Mouse (Mus musculus) common myeloid progenitor, adult 5-6 weeks (primary cell): ENCODE measurements around the gene Slc24a1. TPM values are rescaled to one million over a fixed set of nuclear protein-coding genes. Genes with fewer than 3 reads are reported as not detected.

ENCODE experiments used
- ATAC-seq: replicated peaks from 2 replicates; pipeline ENCODE4 v1.8.0; 2016; ENCODE audit warnings: low read depth, mild to moderate bottlenecking, moderate TSS enrichment, inconsistent platforms; ENCODE audit not compliant: poor library complexity, severe bottlenecking
- total RNA-seq: library from RNA; stranded (forward); fragments of 200-1000, 187-1606 nt; gene quantifications from 2 replicates; pipeline ENCODE4 v1.2.3, GENCODE M21; 2017

Gene Slc24a1
- total RNA-seq, 1 experiment from 2014 or later = 0.18 TPM

DNA sequence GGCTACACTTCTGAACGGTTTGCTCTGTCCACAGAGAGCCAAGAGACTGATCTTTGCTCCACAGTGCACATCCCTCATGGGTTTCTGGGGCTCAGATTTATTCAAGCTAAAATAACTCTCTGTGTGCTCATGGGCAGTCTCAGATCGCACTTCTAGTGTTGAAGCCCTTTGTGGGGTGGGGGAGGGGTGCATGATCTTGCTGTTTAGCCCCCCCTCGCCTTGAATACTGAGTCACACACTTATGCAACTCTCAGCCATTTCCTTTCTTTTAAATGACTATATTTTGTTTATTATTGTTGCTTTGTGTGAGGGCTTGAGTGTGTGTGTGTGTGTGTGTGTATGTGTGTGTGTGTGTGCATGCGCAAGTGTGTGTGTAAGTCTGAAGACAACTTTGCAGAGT is 12.1 kb downstream of the Slc24a1 start:
- peak; percentile 8; the same call in 1 of the 2 replicates for ATAC-seq

DNA sequence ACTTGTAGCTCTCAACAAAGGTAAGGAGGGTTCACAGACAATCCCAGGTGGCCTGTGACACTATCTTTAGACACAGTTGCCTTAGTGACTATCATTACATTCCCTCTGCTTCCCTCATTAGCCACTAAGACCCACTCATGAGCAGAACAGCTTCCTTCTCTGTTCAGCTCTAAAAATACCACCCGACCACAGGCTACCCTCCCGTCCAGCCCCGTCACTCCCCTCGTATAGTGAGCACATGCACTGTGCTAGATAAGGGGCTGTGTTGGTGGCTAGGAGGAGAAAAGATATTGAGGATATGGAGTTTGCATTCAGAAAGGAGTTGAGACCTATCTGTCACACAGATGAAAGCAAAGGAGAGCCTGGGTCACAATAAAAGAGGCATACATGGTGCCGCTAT is 12.9 kb downstream of the Slc24a1 start:
- ATAC-seq = peak; percentile 85

DNA sequence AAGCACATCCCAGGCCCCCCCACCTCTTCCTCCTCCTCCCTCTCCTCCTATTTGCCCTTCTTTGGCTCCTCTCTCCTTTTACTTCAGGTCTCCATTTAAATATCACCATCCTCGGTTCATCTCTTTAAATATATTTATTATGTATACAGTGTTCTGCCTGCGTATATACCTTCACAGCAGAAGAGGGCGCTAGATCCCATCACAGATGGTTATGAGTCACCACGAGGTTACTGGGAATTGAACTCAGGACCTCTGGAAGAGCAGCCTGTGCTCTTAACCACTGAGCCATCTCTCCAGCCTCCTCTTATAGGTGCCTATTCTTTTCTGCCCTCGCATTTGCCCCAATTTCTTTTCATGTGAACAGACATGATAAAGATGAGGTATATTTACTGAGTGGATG is 13.9 kb downstream of the Slc24a1 start:
- no peak for ATAC-seq

DNA sequence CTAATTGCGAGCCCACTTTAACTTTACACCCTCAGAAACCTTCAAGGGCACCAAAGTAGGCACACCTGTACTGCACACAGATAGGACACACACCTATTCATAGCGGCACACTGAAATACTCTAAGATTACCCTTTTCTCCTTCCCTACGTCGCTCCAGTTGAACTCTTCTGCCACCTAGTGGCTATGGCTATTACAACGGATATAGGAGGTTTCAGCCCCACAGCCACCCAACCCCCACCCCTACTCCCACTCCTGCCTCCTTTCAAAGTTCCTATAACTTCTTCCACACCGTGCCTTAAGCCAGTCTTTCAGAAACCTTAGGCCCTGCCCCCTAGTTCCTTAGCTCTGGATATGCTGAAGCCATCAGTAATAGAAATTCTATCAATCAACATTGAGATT is 14.9 kb downstream of the Slc24a1 start:
- ATAC-seq = peak; percentile 46; the same call in 1 of the 2 replicates

DNA sequence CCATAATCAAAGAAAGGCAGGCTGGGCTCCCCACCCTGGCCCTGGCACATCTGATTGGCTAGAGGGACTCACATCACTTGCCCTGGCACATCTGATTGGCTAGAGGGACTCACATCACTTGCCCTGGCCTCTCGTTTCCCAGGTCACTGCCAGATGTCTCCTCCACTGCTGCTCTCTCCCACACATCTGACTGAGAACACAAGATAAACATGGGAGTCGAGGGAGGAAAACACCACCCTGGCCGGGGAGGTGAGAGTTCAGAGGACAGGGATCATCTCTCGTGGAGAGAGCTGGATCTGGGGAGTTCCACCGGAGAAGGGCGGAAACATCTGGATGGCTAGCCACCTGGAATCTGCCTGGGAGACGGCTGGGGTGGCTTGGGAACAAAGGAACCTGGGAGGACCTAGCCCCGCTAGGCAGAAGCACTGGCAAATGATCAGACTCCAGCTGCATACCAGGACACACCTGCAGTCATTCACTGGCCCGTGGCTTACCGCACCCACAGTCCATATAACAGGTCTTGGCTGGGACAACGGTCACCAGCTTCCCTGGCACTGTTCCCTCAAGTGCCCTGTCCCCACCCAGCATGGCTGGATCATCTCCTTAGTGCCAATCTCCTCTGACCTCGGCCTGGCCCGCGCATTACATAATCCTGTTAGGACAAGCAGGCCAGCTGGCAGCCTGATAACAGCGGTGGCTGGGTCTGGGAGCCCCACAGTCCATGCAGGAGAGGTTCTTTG is 17.2 kb downstream of the Slc24a1 start:
- no peak for ATAC-seq

DNA sequence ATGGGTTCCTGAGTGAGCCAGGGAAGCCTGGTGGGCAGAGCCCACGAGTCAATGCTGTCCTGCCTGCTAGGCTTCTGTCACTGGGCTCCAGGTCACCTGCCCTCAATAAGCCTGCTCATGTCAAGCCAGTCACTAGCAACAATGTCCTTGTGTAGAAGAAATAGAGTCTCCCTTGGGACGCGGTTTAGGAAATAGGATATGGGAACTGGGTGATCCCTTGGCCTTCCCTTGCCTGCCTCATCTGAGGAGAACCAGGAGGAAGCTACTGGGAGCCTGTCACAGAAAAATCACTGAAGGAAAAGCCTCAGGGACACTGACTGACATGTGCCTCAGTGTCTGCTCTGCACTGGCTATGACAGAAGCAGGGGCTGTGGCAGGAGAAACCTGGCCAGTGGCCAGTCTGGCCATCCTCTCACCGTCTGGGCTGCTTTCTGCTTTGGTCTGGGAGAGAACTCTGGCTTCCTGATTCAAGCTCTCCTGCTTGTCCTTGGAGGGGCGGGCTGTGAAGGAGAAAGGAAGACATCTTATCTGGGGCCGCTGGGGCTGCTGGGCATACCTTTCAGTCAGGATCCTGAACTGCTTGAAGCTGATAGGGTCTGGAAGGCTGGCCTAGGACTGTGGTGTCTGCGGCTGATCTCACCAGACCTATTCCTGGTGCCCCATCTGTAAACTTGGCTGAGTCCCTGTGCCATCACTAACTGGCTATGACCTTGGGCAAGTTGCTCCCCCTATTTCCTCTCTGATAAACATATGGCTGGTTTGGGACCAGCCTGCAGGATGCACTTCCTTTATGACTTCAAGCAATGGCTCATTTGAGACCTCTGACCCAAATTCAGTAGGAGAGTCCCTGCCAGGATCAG is 19.4 kb downstream of the Slc24a1 start:
- peak; percentile 77 for ATAC-seq

DNA sequence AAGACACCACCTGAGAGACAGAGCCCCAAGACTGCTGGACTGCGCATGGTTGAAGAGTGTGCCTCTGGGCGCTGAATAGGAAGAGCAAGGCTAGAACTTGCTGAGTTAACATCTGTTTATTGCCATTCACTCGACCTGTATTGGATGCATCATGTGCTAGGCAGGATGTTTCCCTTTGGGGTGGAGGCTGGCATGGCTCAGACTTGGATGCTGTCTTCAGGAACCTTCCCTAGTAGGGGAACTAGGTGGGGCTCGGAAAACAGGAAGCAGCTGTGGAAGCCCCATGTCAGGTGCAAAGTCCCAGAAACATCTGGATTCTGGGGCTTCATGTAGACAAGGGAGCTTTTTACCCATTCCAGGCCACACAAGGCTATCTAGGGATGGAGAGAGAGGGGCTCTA is 21.2 kb downstream of the Slc24a1 start:
- no peak for ATAC-seq

DNA sequence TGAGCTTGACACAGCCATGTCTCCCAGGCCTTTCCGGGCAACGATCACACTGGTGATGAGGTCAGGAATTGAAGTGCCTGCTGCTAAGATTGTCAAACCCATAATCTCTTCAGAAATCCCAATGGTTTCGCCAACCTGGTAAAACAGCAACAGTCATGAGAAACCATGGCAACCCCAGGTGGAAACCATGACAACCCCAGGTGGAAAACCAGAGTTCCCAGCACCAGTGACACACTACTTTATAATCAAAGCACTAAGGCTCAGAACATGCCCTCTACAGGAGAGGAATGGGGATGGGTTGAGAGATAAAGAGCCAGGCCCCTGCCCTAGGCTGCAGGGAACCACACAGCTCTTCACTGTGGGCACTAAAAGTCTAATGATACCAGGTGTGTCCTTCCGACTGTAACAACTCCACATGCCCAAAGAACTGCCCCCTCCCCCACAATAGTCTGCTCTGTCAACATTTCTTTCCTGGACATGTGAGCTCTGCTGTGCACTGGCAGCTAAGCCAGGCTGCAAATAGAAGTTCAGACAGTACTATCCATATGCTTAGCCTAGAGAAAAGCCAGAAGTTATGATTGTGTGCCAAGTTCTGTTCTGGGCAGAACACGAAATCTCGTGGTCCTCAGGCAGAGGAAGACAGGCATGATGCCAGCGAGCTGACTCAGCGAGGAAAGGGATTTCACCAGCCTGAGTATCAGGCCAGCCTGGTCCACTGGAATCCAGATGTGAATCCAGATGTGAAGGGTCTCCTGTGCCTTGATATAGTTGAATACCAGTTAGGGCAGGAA is 25.0 kb downstream of the Slc24a1 start:
- peak; percentile 43; the same call in 1 of the 2 replicates for ATAC-seq

DNA sequence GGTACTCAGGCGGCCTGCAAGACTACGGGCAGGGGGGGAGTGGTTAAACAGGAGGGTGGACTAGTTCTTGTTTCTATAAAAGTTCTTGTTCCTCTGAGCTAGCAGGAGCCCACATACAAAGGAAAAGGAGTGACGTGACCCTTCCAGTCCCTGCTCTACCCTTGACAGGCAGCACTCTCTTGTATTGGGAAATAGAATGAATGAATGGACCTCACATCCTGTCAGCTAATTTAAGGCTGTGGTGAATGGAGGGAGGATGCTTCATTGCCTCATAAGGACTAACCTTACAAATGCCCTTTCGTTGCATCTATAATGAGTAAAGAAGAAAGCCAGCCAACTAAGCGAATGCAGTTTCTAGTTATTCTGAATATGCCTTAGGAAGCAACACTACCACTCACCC is 25.6 kb downstream of the Slc24a1 start:
- ATAC-seq = peak; percentile 76

DNA sequence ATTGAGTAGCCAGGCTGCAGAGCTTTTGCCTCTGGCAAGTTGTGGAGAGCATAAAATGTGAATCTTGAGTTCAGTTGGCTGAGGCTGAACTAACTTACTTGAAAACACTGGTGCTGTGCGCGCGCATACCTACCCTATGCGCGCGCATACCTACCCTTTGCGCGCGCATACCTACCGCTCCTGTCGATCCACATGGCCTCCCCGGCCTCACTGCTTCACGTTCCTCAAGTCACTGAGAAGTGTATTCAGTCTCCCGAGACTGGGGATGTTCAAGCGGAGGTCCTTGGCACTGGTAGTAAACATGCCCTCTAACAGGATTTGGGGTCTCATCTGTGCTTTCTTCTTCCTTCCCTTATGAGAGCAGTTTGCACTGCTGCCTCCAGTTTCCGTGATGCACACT is 32.8 kb downstream of the Slc24a1 start:
- ATAC-seq = 0 out of 2 replicates have a peak, but pooled peaks have one; percentile 8

DNA sequence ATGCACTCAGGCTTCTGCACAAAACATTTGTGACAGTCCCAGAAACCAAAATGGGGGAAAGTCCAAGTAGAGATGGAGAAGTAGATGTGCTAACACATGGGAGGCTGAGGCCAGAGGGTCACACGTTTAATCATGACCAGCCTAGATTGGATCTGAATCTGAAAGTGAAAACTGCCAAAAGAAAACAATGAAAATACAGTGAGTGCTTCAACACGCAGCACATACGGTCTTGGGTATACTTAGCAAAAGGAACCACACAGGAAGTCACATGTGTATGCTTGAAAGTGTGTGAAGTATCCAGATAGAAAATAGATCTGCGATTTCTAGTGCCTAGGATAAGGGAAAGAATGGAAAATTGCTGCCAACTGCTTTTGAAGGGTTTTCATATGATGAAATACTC is 36.8 kb downstream of the Slc24a1 start:
- ATAC-seq = 0 out of 2 replicates have a peak, but pooled peaks have one; percentile 22

DNA sequence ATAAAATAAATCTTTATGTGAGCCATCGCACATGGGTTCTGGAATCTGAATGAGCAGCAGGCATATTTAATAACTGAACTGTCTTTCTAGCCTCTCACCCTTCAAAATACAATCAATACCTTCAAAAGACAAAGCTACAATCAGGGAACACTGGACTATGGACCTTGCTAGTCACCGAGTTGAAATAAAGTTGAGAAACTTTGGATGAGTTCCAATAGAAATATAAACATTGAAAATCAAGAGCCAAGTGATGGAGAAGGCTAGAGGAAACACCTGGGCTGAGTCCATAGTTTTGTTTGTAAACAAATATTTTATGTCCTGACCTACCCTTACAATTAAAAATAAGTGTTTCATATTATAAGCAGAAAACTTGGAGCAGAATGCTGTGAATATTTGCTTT is 37.4 kb downstream of the Slc24a1 start:
- no peak for ATAC-seq

DNA sequence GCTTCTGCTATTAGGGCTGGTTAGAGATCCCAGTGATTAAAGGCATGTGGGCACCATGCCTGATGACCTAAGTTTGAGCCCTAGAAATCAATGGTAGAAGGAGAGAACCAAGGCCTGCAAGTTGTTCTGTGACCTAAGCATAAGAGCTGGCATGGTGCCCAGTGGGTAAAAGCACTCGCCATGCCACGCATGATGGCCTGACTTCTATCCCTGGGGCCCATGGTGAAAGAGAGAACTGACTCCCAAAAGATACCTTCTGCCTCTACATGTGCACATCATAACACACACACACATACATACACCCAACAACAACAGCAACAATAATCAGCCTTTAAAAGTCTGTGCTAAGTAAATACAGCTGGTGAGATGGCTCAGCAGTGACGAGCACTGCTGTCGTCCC is 38.0 kb downstream of the Slc24a1 start:
- ATAC-seq = no peak

DNA sequence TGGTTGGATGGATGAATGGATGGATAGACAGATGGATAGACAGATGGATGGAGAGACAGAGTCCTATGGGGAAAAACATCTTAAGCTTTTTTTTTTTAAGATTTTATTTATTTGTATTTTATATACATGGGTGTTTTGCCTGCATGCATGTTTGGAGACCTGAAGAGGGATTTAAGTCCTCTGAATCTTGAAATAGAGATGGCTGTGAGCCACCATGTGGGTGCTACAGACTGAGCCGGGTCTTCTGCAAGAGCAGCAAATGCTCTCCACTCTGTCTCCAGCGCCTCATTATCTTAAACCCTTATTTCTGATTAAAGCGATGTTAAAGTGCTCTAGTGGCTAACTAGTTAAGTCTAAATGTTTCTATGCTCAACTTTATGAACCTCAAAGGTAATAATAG is 44.0 kb downstream of the Slc24a1 start:
- no peak for ATAC-seq

DNA sequence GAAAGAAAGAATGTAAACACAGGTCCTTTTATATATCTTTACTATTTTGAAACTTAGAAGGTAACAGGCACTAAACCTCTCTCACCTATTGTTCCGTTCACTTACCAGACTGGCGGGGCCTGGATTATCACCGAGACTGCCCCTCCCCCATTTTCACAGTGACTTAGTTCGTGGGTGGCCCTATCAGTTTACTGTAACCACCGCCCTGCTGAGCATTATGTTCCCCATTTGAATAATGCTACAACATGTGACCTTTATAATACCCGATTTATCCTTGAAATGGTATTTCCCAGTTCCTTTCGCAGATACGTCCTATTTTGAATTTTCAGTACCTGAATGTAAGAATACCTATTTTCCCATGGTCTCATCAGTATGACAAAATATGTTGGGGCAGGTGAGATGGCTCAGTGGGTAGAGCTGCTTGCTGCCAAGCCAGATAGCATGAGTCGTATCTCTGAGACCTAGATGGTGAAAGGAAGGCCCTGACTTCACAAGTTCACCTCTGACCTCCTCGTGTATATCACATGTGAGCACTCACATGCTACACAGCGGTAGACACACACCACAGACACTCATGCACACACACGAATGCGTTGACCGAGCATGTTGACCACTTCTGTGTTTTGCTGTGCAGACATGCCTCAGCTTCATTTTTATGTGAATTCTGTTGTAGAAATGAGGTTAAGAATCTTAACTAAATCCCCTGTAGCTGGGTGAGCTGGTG is 46.3 kb downstream of the Slc24a1 start:
- ATAC-seq = no peak

DNA sequence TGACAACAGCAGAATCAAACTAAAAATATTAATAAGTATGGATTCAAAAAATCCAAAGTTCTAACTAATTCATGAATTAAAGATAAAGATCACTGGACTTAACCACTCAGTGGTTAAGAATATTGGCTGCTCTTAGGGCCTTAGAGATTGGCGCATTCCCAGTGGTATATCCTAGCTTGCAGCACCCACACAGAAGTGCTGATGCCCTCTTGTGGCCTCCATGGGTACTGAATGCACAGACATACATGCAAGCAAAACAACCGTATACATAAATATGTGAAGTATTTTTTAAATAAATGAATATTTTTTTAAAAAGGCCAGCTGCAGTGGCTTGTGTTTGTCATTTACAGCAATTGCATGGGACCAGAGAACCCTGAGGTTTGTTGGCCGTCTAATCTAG is 48.0 kb downstream of the Slc24a1 start:
- peak; percentile 87 for ATAC-seq

DNA sequence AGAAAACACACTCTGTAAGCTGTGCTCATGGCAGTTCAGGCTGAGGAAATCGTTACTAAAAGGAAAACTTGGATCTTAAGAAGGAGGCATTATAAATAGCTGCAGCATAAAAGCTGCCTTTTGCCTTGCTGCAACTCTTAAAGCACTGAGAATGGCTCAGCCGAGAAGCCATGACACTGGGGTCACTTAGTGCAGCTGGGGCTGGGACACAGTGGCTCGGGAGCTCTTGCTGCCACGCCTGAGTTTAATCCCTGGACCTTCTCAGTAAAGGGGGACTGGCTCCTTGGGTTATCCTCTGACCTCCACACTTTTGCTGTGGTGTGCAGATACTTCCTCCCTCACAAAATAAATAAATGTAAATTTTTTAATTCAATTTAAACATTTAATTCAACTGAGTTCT is 48.5 kb downstream of the Slc24a1 start:
- ATAC-seq = no peak

DNA sequence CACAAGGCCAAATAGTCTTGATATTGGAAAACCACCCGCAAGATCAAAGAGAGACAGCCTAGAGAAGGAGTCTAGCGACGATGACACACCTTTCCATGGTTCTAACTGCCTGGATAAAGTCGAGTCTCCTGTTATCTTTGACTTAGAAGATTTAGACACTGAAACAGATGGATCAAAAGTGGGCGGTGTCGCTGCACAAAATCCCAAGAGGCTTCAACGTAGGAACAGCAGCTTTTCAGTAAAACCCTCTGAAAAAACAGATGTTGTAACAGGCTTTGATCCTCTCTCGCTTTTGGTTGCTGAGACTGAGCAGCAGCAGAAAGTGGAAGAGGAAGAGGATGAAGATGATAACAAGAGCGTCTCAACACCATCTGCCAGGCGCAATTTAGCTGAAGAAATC is 54.8 kb downstream of the Slc24a1 start:
- ATAC-seq = no peak

DNA sequence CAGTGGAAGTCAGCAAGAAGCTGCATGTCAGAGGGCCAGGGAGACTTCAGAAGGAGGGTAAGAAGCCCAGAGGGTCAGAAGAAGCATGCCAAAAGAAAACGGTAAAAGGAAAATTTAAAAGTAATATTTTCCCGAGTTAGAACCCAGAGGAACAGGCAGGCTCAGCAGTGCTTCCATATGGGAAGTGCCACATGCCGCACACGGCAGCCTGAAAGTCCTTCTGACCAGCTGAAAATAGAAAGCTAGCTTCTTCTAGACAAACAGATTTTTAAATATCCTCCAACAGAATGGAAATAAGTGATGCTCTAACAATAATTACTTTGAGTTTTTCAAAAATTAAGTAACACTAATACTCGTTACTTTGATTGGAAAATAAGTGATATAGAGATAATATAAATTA is 65.4 kb downstream of the Slc24a1 start:
- ATAC-seq = no peak
